Mouse (Mus musculus) midbrain, embryonic 12.5 days (tissue): ENCODE results near the gene Dysf. TPM values are rescaled to one million over a fixed set of nuclear protein-coding genes. Genes with fewer than 3 reads are reported as not detected.
A peak's percentile ranks its signal among the peaks of the same experiment; 100 is the strongest.
"Not testable (repeated sequence)": the region's sequence is repeated elsewhere in the genome, so short reads cannot be mapped to it uniquely, and the experiment has no call there.

Source experiments
- ATAC-seq: fragments of 200-750 bp; cut with Nextera tagmentation; 2 replicates; pipeline ENCODE4 v1.8.0; 2017; ENCODE audit warnings: low read depth, moderate TSS enrichment, moderate library complexity; ENCODE audit not compliant: low FRiP score
- H3K27ac ChIP-seq: fragments of 300-500 bp; sonication (generic); replicated peaks from 2 replicates; pipeline ENCODE4 v1.5.1; 2016; ENCODE audit warnings: mild to moderate bottlenecking
- H3K27me3 ChIP-seq: fragments of 300-500 bp; sonication (generic); 2 replicates; pipeline ENCODE4 v1.6.1; 2016; ENCODE audit warnings: mild to moderate bottlenecking
- H3K36me3 ChIP-seq: fragments of 300-500 bp; sonication (generic); 2 replicates; pipeline ENCODE4 v1.6.1; 2016
- H3K4me1 ChIP-seq: fragments of 300-500 bp; sonication (generic); 2 replicates; pipeline ENCODE4 v1.6.1; 2016
- H3K4me2 ChIP-seq: fragments of 300-500 bp; sonication (generic); replicated peaks from 2 replicates; pipeline ENCODE4 v1.6.1; 2016; ENCODE audit warnings: mild to moderate bottlenecking, moderate library complexity
- H3K4me3 ChIP-seq: fragments of 300-500 bp; sonication (generic); 2 replicates; pipeline ENCODE4 v1.5.1; 2016; ENCODE audit warnings: mild to moderate bottlenecking
- H3K9ac ChIP-seq: fragments of 300-500 bp; sonication (generic); replicated peaks from 2 replicates; pipeline ENCODE4 v1.6.1; 2016; ENCODE audit warnings: mild to moderate bottlenecking, moderate library complexity
- H3K9me3 ChIP-seq: fragments of 300-500 bp; sonication (generic); 2 replicates; pipeline ENCODE4 v1.6.1; 2016; ENCODE audit warnings: mild to moderate bottlenecking
- WGBS: fragments of 180-500 bp; shearing (Covaris S2); methylation state at CpG from one replicate; pipeline ENCODE4 v1.1.7; 2016; 5-methylcytosine and 5-hydroxymethylcytosine counted together
- polyA plus RNA-seq: library from polyadenylated mRNA; unstranded; fragments of >200 nt; fragmentation: Nextera tagmentation; extraction: Ambion mirVana; gene quantifications from 2 replicates; pipeline ENCODE4 v1.2.1, GENCODE M21; 2016

Gene Dysf
- polyA plus RNA-seq, 1 experiment from 2014 or later, result 3.8 TPM

DNA sequence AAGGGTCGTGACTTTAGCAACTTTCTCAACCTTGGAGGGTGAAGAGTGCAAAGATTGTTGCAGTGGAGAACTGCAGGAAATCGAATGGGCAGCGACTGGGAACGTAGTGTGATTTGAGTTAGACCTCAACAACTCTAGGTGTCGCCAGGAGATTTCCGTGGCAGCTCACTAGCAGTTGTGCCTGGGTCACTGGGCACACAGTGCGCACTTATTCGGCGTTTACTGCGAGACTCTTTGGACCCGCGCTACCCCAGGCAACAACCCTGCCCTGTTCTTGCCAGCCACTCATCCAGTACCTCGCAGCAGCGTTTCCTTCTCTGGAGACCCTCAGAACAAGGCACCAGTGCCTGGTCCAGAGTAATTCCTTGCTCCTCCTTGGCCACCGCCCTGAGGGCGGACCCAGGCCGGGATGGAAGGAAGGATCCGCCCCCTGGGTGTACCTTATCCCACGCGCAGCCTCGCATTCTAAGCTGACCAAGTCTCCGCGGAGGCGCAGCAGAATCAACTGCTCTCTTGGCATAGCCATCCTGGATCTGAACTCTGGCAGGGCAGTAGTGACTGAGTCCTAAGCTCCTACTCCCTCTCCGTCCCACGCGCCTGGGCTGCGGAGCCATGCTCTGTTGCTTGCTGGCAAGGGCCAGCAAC, 10.6 kb downstream of the Dysf start:
- peak overlapping the region; percentile 34 for H3K4me3 ChIP-seq
- H3K4me1 ChIP-seq, result peaks cover 9% of the 10 kb centered on the region
- WGBS, result 4% methylated on average over 27 of the region's 28 CpGs
- no peak overlapping the region for H3K27ac ChIP-seq
- no peak overlapping the region; the same call in 1 of the 2 replicates for H3K9ac ChIP-seq
- no peaks in the 10 kb centered on the region for H3K9me3 ChIP-seq
- no peaks in the 10 kb centered on the region for H3K36me3 ChIP-seq
- ATAC-seq, result no peak
- H3K27me3 ChIP-seq, result peaks cover 27% of the 10 kb centered on the region
- H3K4me2 ChIP-seq, result peak overlapping the region; percentile 57

- ATAC-seq, result no peak
- 85% methylated on average over 4 of the region's 4 CpGs for WGBS
- Histone ChIP-seq H3K4me1 (peaks cover 9% of the 10 kb centered on the region), H3K4me2 (no peak overlapping the region), H3K9ac (no peak overlapping the region), H3K27me3 (peaks cover 27% of the 10 kb centered on the region), H3K9me3 (no peaks in the 10 kb centered on the region), H3K4me3 (no peak overlapping the region), H3K27ac (no peak overlapping the region), H3K36me3 (no peaks in the 10 kb centered on the region)
Measured at GRCm38 (mm10) chr6:84020002-84020401, 11.6 kb downstream of the Dysf start.

DNA sequence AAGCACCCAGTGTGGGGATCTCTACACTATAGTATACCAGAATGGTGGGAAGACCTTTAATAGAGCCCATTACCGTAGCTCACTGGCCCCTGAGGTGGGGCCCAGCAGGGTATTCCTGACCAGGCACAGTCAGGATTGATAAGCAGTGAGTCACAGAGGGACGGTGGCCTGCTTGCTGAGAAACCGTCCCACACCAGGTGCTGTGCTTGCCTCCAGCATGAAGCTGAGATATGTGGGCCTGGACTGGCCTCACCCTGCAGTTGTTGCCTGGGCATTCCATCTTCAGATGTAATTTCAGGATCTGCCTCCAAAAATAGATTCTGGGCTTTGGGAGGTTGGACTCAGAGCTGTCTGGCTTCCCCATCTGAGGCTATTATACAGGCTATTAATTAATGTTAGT, 13.6 kb downstream of the Dysf start:
- Histone ChIP-seq H3K9me3 (no peaks in the 10 kb centered on the region), H3K4me2 (no peak overlapping the region), H3K27me3 (peaks cover 27% of the 10 kb centered on the region), H3K9ac (no peak overlapping the region), H3K4me1 (peaks cover 9% of the 10 kb centered on the region), H3K4me3 (no peak overlapping the region), H3K36me3 (no peaks in the 10 kb centered on the region), H3K27ac (no peak overlapping the region)
- ATAC-seq, result no peak
- 79% methylated on average over 3 of the region's 3 CpGs for WGBS

DNA sequence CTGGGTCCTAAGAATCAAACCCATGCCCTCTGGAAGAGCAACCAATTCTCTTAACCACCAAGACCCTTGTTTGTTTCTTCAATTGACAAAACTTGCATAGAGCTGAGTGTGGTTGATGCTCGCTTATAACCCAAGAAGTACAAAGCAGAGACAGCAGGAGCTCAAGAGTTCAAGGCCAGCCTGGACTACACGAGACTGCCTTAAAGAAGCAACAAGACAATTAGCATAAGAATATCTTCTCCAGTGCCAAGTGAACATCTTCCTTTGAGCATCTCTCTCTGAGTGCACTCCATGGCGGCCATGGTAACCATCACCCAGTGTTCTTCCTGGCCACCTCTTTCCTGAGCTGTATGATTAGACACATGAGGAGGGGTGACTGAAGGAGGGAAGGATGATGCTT, 17.2 kb downstream of the Dysf start:
- Histone ChIP-seq H3K27me3 (no peaks in the 10 kb centered on the region), H3K27ac (no peak overlapping the region), H3K36me3 (no peaks in the 10 kb centered on the region), H3K4me2 (no peak overlapping the region), H3K9me3 (no peaks in the 10 kb centered on the region), H3K4me3 (no peak overlapping the region), H3K9ac (no peak overlapping the region), H3K4me1 (no peaks in the 10 kb centered on the region)
- ATAC-seq, result no peak
- WGBS, result 66% methylated on average over 3 of the region's 3 CpGs

DNA sequence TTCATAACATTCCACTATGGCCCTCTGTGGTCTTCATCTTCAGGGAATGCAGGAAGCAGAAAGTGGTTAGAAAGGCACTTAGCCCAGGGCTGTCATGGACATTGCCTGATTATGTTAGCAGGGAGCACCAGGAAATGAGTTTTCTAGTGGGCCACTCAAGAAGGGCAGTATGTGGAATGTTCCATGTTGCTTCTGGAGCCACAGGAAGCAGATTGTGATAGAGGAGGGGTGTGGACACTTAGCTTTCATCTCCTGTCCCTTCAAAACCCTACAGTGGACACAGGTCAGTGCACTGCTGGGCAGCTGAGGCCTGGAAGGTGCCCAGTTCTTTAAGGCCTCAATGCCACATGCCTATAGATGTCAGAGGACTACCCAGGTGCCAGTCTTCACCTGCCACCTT, 20.4 kb downstream of the Dysf start:
- no peak for ATAC-seq
- no peak overlapping the region for H3K27ac ChIP-seq

GRCm38 (mm10) chr6:84029775-84030174, 21.4 kb downstream of the Dysf start:
- Histone ChIP-seq H3K4me3 (no peak overlapping the region), H3K9ac (no peak overlapping the region), H3K27me3 (no peaks in the 10 kb centered on the region), H3K4me1 (no peaks in the 10 kb centered on the region), H3K9me3 (no peaks in the 10 kb centered on the region), H3K27ac (no peak overlapping the region), H3K36me3 (no peaks in the 10 kb centered on the region), H3K4me2 (no peak overlapping the region)
- ATAC-seq, result no peak
- WGBS, result 93% methylated on average over 7 of the region's 7 CpGs

More for the DNA sequence above, 20.4 kb downstream of the Dysf start:
- no peak overlapping the region for H3K9ac ChIP-seq
- no peak overlapping the region for H3K4me3 ChIP-seq
- H3K36me3 ChIP-seq, result no peaks in the 10 kb centered on the region
- no peaks in the 10 kb centered on the region for H3K4me1 ChIP-seq
- no peaks in the 10 kb centered on the region for H3K9me3 ChIP-seq
- H3K27me3 ChIP-seq, result no peaks in the 10 kb centered on the region
- H3K4me2 ChIP-seq, result no peak overlapping the region

- H3K36me3 ChIP-seq, H3K4me2 ChIP-seq, H3K27ac ChIP-seq, H3K4me3 ChIP-seq, H3K4me1 ChIP-seq, H3K27me3 ChIP-seq, ATAC-seq, H3K9ac ChIP-seq, H3K9me3 ChIP-seq: not testable (repeated sequence)
- WGBS, result 93% methylated on average over 5 of the region's 5 CpGs
Measured at GRCm38 (mm10) chr6:84032516-84032915, 24.1 kb downstream of the Dysf start.

GRCm38 (mm10) chr6:84043251-84043940, 35.0 kb downstream of the Dysf start:
- Histone ChIP-seq H3K4me2 (no peak overlapping the region), H3K36me3 (no peaks in the 10 kb centered on the region), H3K9ac (no peak overlapping the region), H3K4me3 (no peak overlapping the region), H3K9me3 (no peaks in the 10 kb centered on the region), H3K27ac (no peak overlapping the region), H3K4me1 (no peaks in the 10 kb centered on the region), H3K27me3 (no peaks in the 10 kb centered on the region)
- 65% methylated on average over 6 of the region's 6 CpGs for WGBS
- no peak for ATAC-seq

- ATAC-seq, result no peak
- H3K4me2 ChIP-seq, result no peak overlapping the region
- H3K4me3 ChIP-seq, result no peak overlapping the region
- no peak overlapping the region for H3K9ac ChIP-seq
- H3K27ac ChIP-seq, result no peak overlapping the region
- no peaks in the 10 kb centered on the region for H3K9me3 ChIP-seq
- 83% methylated on average over 3 of the region's 3 CpGs for WGBS
- no peaks in the 10 kb centered on the region for H3K36me3 ChIP-seq
- H3K4me1 ChIP-seq, result no peaks in the 10 kb centered on the region
- no peaks in the 10 kb centered on the region for H3K27me3 ChIP-seq
Measured at GRCm38 (mm10) chr6:84044679-84045078, 36.3 kb downstream of the Dysf start.

DNA sequence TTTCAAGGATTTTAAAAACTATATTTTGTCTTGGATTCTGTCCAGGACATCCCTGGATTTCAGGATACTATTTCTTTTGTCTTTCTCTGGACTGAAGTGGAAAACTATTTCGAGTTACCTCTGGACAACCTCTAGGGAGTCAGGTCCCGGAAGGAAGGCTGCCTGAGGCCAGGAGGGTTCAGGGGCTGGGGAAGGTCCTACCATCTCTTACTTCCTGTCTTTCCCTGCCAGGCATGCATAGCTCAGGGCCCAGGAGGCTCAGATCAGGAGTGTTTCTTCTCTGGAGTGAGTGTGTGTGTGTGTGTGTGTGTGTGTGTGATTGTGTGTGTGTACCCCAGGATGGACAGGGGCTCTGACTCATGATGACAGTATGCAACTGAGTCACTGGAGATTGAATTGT, 40.5 kb downstream of the Dysf start:
- no peak for ATAC-seq
- no peaks in the 10 kb centered on the region for H3K9me3 ChIP-seq
- no peak overlapping the region for H3K4me3 ChIP-seq
- 0 out of 2 replicates have a peak, but pooled peaks cover 4% of the 10 kb centered on the region for H3K4me1 ChIP-seq
- H3K36me3 ChIP-seq, result no peaks in the 10 kb centered on the region
- WGBS, result 85% methylated on average over 2 of the region's 2 CpGs
- no peak overlapping the region for H3K4me2 ChIP-seq
- H3K9ac ChIP-seq, result no peak overlapping the region
- H3K27ac ChIP-seq, result no peak overlapping the region
- no peaks in the 10 kb centered on the region for H3K27me3 ChIP-seq

DNA sequence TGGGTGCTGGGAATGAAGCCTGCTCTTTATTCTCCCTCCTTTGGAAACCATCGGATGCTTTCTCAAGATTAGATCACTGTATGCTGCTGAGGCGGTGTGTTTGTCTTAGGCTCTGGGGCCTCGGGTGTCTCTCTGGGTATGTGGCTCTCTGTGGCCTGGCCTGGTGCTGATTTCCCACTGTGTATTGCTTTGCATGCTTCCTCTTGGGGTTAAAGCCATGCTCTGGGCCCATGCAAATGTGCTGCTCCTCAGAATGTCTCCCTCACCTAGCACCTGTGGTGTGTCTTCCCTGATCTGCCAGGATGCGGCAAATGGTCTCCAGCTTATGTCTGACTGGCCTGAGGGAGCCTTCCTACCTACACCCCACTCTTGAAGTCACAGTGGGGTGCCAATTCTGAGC, 41.8 kb downstream of the Dysf start:
- Histone ChIP-seq H3K36me3 (no peaks in the 10 kb centered on the region), H3K27me3 (no peaks in the 10 kb centered on the region), H3K4me1 (0 out of 2 replicates have a peak, but pooled peaks cover 4% of the 10 kb centered on the region), H3K4me3 (no peak overlapping the region), H3K9me3 (no peaks in the 10 kb centered on the region), H3K9ac (no peak overlapping the region), H3K4me2 (no peak overlapping the region), H3K27ac (no peak overlapping the region)
- 92% methylated on average over 4 of the region's 4 CpGs for WGBS
- ATAC-seq, result no peak

- Histone ChIP-seq H3K27ac (no peak overlapping the region), H3K4me2 (no peak overlapping the region), H3K9ac (no peak overlapping the region), H3K36me3 (no peaks in the 10 kb centered on the region), H3K9me3 (no peaks in the 10 kb centered on the region), H3K4me1 (0 out of 2 replicates have a peak, but pooled peaks cover 4% of the 10 kb centered on the region), H3K27me3 (no peaks in the 10 kb centered on the region), H3K4me3 (no peak overlapping the region)
- ATAC-seq, result no peak
- 49% methylated on average over 6 of the region's 6 CpGs for WGBS
Measured at GRCm38 (mm10) chr6:84051032-84051431, 42.6 kb downstream of the Dysf start.
